Comparison of ENCODE assay signal across 14 mouse cellular contexts in the genomic region with DNA sequence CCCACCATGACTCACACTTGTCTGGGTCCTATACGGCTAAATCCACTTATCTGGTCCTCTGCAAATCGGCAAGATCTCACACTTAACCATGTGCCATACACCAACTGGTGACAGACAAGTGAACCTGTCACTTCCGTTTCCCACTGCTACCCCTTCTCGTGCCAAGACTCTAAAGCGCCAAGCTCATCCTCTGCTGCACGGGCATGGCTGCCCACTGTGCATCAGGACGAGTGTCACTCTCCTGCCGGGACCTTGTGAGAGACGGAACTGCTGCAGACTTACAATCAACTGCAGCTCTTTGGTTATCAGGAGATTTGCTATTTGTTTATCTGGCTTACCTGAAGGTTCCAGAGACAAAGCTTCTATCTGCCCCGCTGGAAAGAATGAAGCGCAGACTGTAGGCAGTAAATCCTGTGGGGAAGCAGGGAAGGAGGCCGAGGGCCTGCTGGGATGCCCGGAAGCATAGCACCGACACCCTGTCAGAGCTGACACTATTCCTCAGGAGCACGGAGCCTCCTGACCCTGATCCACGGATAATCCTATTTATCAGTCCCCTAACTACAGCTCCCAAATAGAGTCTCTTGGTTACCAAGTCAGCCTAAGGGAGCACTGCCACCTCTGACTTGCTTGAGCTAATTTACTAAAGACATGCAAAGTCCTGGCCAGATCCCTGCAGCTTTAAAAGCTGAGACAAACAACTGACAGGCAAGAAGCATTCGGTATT. TPM values are rescaled to one million over a fixed set of nuclear protein-coding genes. Genes with fewer than 3 reads are reported as not detected.
DNase-seq lines count a peak whose midpoint lies in the region; ATAC-seq and TF ChIP-seq lines count a peak whose summit lies in the region.
"Had no signal": no experiment of that assay in that cellular context is flagged by ENCODE, and none has a peak within 500 bp of the region (broad histone marks: within the 10 kb centered on the region; RNA-seq: fewer than 3 reads in every experiment).

No protein-coding gene starts in this region.

- peak overlapping the region; percentile 31 for H3K4me3 ChIP-seq in heart, embryonic 10.5 days
- no peak overlapping the region for H3K4me3 ChIP-seq in forebrain, embryonic 10.5 days
- peak overlapping the region; percentile 15 for H3K4me3 ChIP-seq in midbrain, embryonic 16.5 days (ENCODE audit: low read depth, low read length)
- H3K4me3 ChIP-seq: heart, embryonic 15.5 days; limb, embryonic 15.5 days had no signal

- peak overlapping the region; percentile 43 for H3K4me2 ChIP-seq in midbrain, embryonic 16.5 days (ENCODE audit: low read length)
- H3K4me2 ChIP-seq: heart, embryonic 15.5 days; limb, embryonic 15.5 days had no signal

- WGBS in heart, embryonic 10.5 days = 8% methylated on average over 17 of the region's 17 CpGs
- 20% methylated on average over 17 of the region's 17 CpGs for WGBS in forebrain, embryonic 10.5 days
- WGBS in midbrain, embryonic 16.5 days = 8% methylated on average over 17 of the region's 17 CpGs

- no peak for TF ChIP-seq CTCF in brain, embryonic 14.5 days (IDR thresholded peaks at IDR 0.05; ENCODE audit: borderline replicate concordance, extremely low read depth, insufficient read depth, insufficient read length)

- H3K9me3 ChIP-seq in heart, embryonic 10.5 days = no peaks in the 10 kb centered on the region
- no peaks in the 10 kb centered on the region for H3K9me3 ChIP-seq in forebrain, embryonic 10.5 days
- H3K9me3 ChIP-seq in midbrain, embryonic 16.5 days (replicated peaks; ENCODE audit: control insufficient read depth, low read length, poor library complexity, severe bottlenecking) = no peaks in the 10 kb centered on the region
- H3K9me3 ChIP-seq: heart, embryonic 15.5 days; limb, embryonic 15.5 days had no signal

- peak overlapping the region; percentile 31; the same call in 1 of the 2 replicates for H3K27ac ChIP-seq in heart, embryonic 10.5 days
- 0 out of 2 replicates have a peak overlapping the region, but pooled peaks have one; percentile 2 for H3K27ac ChIP-seq in forebrain, embryonic 10.5 days
- H3K27ac ChIP-seq in midbrain, embryonic 16.5 days (ENCODE audit: low read length) = peak overlapping the region; percentile 15; the same call in 1 of the 2 replicates
- H3K27ac ChIP-seq: heart, embryonic 15.5 days; limb, embryonic 15.5 days had no signal

- ATAC-seq in midbrain, embryonic 16.5 days = peak; percentile 71
- no peak for ATAC-seq in megakaryocyte progenitor cell, adult 5-6 weeks (replicated peaks; ENCODE audit: poor library complexity)

- no peaks in the 10 kb centered on the region for H3K36me3 ChIP-seq in heart, embryonic 10.5 days
- no peaks in the 10 kb centered on the region for H3K36me3 ChIP-seq in forebrain, embryonic 10.5 days (replicated peaks)
- no peaks in the 10 kb centered on the region for H3K36me3 ChIP-seq in midbrain, embryonic 16.5 days (ENCODE audit: control insufficient read depth, insufficient read depth, low read length)
- H3K36me3 ChIP-seq: G1E; heart, embryonic 15.5 days; limb, embryonic 15.5 days had no signal

- no peak for DNase-seq in heart, embryonic 10.5 days (ENCODE audit: low spot score)
- DNase-seq in heart, adult 9 months (ENCODE audit: low spot score in 2 of 2) = no peak
- DNase-seq in brain, embryonic 14.5 days (ENCODE audit: low read depth) = peak; percentile 69
- no peak for DNase-seq in forebrain, embryonic 10.5 days (ENCODE audit: extremely low spot score, low spot score)
- no peak for DNase-seq in urinary bladder, postnatal 14 days (ENCODE audit: low spot score)
- no peak for DNase-seq in liver
- DNase-seq: kidney, adult 9 months; layer of hippocampus, adult 9-11 months; lung, postnatal 14 days had no signal

- H3K27me3 ChIP-seq in heart, embryonic 10.5 days (ENCODE audit: insufficient read depth, poor library complexity, severe bottlenecking) = no peaks in the 10 kb centered on the region
- H3K27me3 ChIP-seq in forebrain, embryonic 10.5 days (ENCODE audit: poor library complexity, severe bottlenecking) = peaks cover 11% of the 10 kb centered on the region; the same call in 1 of the 2 replicates
- H3K27me3 ChIP-seq in midbrain, embryonic 16.5 days (ENCODE audit: control insufficient read depth, insufficient read depth, low read depth, low read length) = no peaks in the 10 kb centered on the region
- H3K27me3 ChIP-seq: heart, embryonic 15.5 days; limb, embryonic 15.5 days had no signal

- peaks cover 66% of the 10 kb centered on the region for H3K4me1 ChIP-seq in heart, embryonic 10.5 days
- peaks cover 59% of the 10 kb centered on the region for H3K4me1 ChIP-seq in forebrain, embryonic 10.5 days
- peaks cover 18% of the 10 kb centered on the region for H3K4me1 ChIP-seq in midbrain, embryonic 16.5 days (ENCODE audit: control insufficient read depth, insufficient read depth, low read length)

- TF ChIP-seq POLR2A in brain, embryonic 14.5 days (IDR thresholded peaks at IDR 0.05; ENCODE audit: borderline replicate concordance, extremely low read depth, insufficient read depth, insufficient read length, poor library complexity, severe bottlenecking) = no peak

- peak overlapping the region; percentile 32 for H3K9ac ChIP-seq in midbrain, embryonic 16.5 days (ENCODE audit: low read depth, low read length)
- H3K9ac ChIP-seq: heart, embryonic 15.5 days; limb, embryonic 15.5 days had no signal

RNA-seq across cellular contexts. Expression of a gene that starts 9.5 kb away (rescaled TPM):
- polyA plus RNA-seq in heart, embryonic 10.5 days (2016; fragmentation: Nextera tagmentation; extraction: Ambion mirVana) = 11.6 and 13.5 TPM in 2 replicates
- polyA plus RNA-seq in brain, embryonic 14.5 days (2012; rRNA removed) = 17.8 and 20.1 TPM in 2 replicates
- 14.4 and 15.9 TPM in 2 replicates for polyA plus RNA-seq in forebrain, embryonic 10.5 days (2016; fragmentation: Nextera tagmentation; extraction: Ambion mirVana)
- polyA plus RNA-seq in midbrain, embryonic 16.5 days (2015; fragmentation: Nextera tagmentation; extraction: Ambion mirVana) = 5.4 and 6.2 TPM in 2 replicates
- 9.1 and 10.2 TPM in 2 replicates for total RNA-seq in megakaryocyte progenitor cell, adult 5-6 weeks (2015)
- total RNA-seq in megakaryocyte progenitor cell, adult 5-6 weeks (2017) = 13.8 and 17.2 TPM in 2 replicates
- polyA plus RNA-seq: G1E had no signal
